Mouse (Mus musculus): ENCODE measurements around the gene Card9. TPM values are rescaled to one million over a fixed set of nuclear protein-coding genes. Genes with fewer than 3 reads are reported as not detected.

Gene Card9
- polyA plus RNA-seq, 1 experiment from 2014 or later: 3.0 TPM

GRCm38 (mm10) chr2:26341510-26341981, 19.2 kb downstream of the Card9 start:
- Histone ChIP-seq H3K27me3 (ENCODE audit: control insufficient read depth, insufficient read depth, low read depth, low read length) (no peaks in the 10 kb centered on the region), H3K4me2 (ENCODE audit: low read depth, low read length) (no peak overlapping the region), H3K4me3 (ENCODE audit: low read depth, low read length) (no peak overlapping the region), H3K36me3 (ENCODE audit: control insufficient read depth, insufficient read depth) (no peaks in the 10 kb centered on the region), H3K9me3 (replicated peaks; ENCODE audit: control insufficient read depth, low read length) (no peaks in the 10 kb centered on the region), H3K4me1 (ENCODE audit: control insufficient read depth, low read depth, low read length) (peaks cover 5% of the 10 kb centered on the region), H3K9ac (ENCODE audit: low read depth, low read length) (no peak overlapping the region), H3K27ac (ENCODE audit: low read length) (no peak overlapping the region)
- 79% methylated on average over 2 of the region's 2 CpGs for WGBS (ENCODE audit: insufficient replicate concordance)
- no peak for ATAC-seq (ENCODE audit: low read depth)

- H3K4me3 ChIP-seq (ENCODE audit: low read depth, low read length): no peak overlapping the region
- no peak for ATAC-seq (ENCODE audit: low read depth)
- H3K9me3 ChIP-seq (replicated peaks; ENCODE audit: control insufficient read depth, low read length): no peaks in the 10 kb centered on the region
- H3K4me2 ChIP-seq (ENCODE audit: low read depth, low read length): no peak overlapping the region
- H3K27me3 ChIP-seq (ENCODE audit: control insufficient read depth, insufficient read depth, low read depth, low read length): no peaks in the 10 kb centered on the region
- WGBS (ENCODE audit: insufficient replicate concordance): 64% methylated on average over 5 of the region's 5 CpGs
- H3K36me3 ChIP-seq (ENCODE audit: control insufficient read depth, insufficient read depth): no peaks in the 10 kb centered on the region
- no peak overlapping the region for H3K27ac ChIP-seq (ENCODE audit: low read length)
- no peak overlapping the region for H3K9ac ChIP-seq (ENCODE audit: low read depth, low read length)
- H3K4me1 ChIP-seq (ENCODE audit: control insufficient read depth, low read depth, low read length): peaks cover 5% of the 10 kb centered on the region
Observed at GRCm38 (mm10) chr2:26339204-26339551, 21.5 kb downstream of the Card9 start.

GRCm38 (mm10) chr2:26338302-26339203, 22.2 kb downstream of the Card9 start:
- no peaks in the 10 kb centered on the region for H3K27me3 ChIP-seq (ENCODE audit: control insufficient read depth, insufficient read depth, low read depth, low read length)
- ATAC-seq (ENCODE audit: low read depth): no peak
- no peaks in the 10 kb centered on the region for H3K36me3 ChIP-seq (ENCODE audit: control insufficient read depth, insufficient read depth)
- H3K9ac ChIP-seq (ENCODE audit: low read depth, low read length): no peak overlapping the region
- no peak overlapping the region for H3K4me2 ChIP-seq (ENCODE audit: low read depth, low read length)
- H3K27ac ChIP-seq (ENCODE audit: low read length): no peak overlapping the region
- no peak overlapping the region for H3K4me3 ChIP-seq (ENCODE audit: low read depth, low read length)
- peaks cover 5% of the 10 kb centered on the region for H3K4me1 ChIP-seq (ENCODE audit: control insufficient read depth, low read depth, low read length)
- no peaks in the 10 kb centered on the region for H3K9me3 ChIP-seq (replicated peaks; ENCODE audit: control insufficient read depth, low read length)
- 76% methylated on average over 8 of the region's 13 CpGs for WGBS (ENCODE audit: insufficient replicate concordance)

GRCm38 (mm10) chr2:26330702-26331101, 30.0 kb downstream of the Card9 start:
- Histone ChIP-seq H3K27ac (ENCODE audit: low read length) (no peak overlapping the region), H3K4me1 (ENCODE audit: control insufficient read depth, low read depth, low read length) (no peaks in the 10 kb centered on the region), H3K27me3 (ENCODE audit: control insufficient read depth, insufficient read depth, low read depth, low read length) (no peaks in the 10 kb centered on the region), H3K9me3 (replicated peaks; ENCODE audit: control insufficient read depth, low read length) (no peaks in the 10 kb centered on the region), H3K36me3 (ENCODE audit: control insufficient read depth, insufficient read depth) (no peaks in the 10 kb centered on the region), H3K4me2 (ENCODE audit: low read depth, low read length) (no peak overlapping the region), H3K9ac (ENCODE audit: low read depth, low read length) (no peak overlapping the region), H3K4me3 (ENCODE audit: low read depth, low read length) (no peak overlapping the region)
- 57% methylated on average over 6 of the region's 6 CpGs for WGBS (ENCODE audit: insufficient replicate concordance)
- no peak for ATAC-seq (ENCODE audit: low read depth)

GRCm38 (mm10) chr2:26330056-26330468, 30.7 kb downstream of the Card9 start:
- 81% methylated on average over 4 of the region's 4 CpGs for WGBS (ENCODE audit: insufficient replicate concordance)
- no peak for ATAC-seq (ENCODE audit: low read depth)

GRCm38 (mm10) chr2:26329402-26329801, 31.3 kb downstream of the Card9 start:
- Histone ChIP-seq H3K9me3 (replicated peaks; ENCODE audit: control insufficient read depth, low read length) (no peaks in the 10 kb centered on the region), H3K4me1 (ENCODE audit: control insufficient read depth, low read depth, low read length) (no peaks in the 10 kb centered on the region), H3K27me3 (ENCODE audit: control insufficient read depth, insufficient read depth, low read depth, low read length) (no peaks in the 10 kb centered on the region), H3K4me3 (ENCODE audit: low read depth, low read length) (no peak overlapping the region), H3K9ac (ENCODE audit: low read depth, low read length) (no peak overlapping the region), H3K27ac (ENCODE audit: low read length) (no peak overlapping the region), H3K4me2 (ENCODE audit: low read depth, low read length) (no peak overlapping the region), H3K36me3 (ENCODE audit: control insufficient read depth, insufficient read depth) (no peaks in the 10 kb centered on the region)
- no peak for ATAC-seq (ENCODE audit: low read depth)
- WGBS (ENCODE audit: insufficient replicate concordance): 57% methylated on average over 8 of the region's 8 CpGs

More at GRCm38 (mm10) chr2:26330056-26330468, 30.7 kb downstream of the Card9 start:
- no peak overlapping the region for H3K9ac ChIP-seq (ENCODE audit: low read depth, low read length)
- no peaks in the 10 kb centered on the region for H3K4me1 ChIP-seq (ENCODE audit: control insufficient read depth, low read depth, low read length)
- H3K4me3 ChIP-seq (ENCODE audit: low read depth, low read length): no peak overlapping the region
- no peak overlapping the region for H3K4me2 ChIP-seq (ENCODE audit: low read depth, low read length)
- H3K9me3 ChIP-seq (replicated peaks; ENCODE audit: control insufficient read depth, low read length): no peaks in the 10 kb centered on the region
- no peak overlapping the region for H3K27ac ChIP-seq (ENCODE audit: low read length)
- no peaks in the 10 kb centered on the region for H3K36me3 ChIP-seq (ENCODE audit: control insufficient read depth, insufficient read depth)
- no peaks in the 10 kb centered on the region for H3K27me3 ChIP-seq (ENCODE audit: control insufficient read depth, insufficient read depth, low read depth, low read length)

GRCm38 (mm10) chr2:26327852-26328251, 32.9 kb downstream of the Card9 start:
- Histone ChIP-seq H3K4me1 (ENCODE audit: control insufficient read depth, low read depth, low read length) (no peaks in the 10 kb centered on the region), H3K27me3 (ENCODE audit: control insufficient read depth, insufficient read depth, low read depth, low read length) (no peaks in the 10 kb centered on the region), H3K36me3 (ENCODE audit: control insufficient read depth, insufficient read depth) (no peaks in the 10 kb centered on the region), H3K9me3 (replicated peaks; ENCODE audit: control insufficient read depth, low read length) (no peaks in the 10 kb centered on the region), H3K27ac (ENCODE audit: low read length) (no peak overlapping the region), H3K4me2 (ENCODE audit: low read depth, low read length) (no peak overlapping the region), H3K4me3 (ENCODE audit: low read depth, low read length) (no peak overlapping the region), H3K9ac (ENCODE audit: low read depth, low read length) (no peak overlapping the region)
- ATAC-seq (ENCODE audit: low read depth): no peak
- WGBS (ENCODE audit: insufficient replicate concordance): 70% methylated on average over 4 of the region's 4 CpGs

- ATAC-seq (ENCODE audit: low read depth): peak; percentile 76
- H3K4me3 ChIP-seq (ENCODE audit: low read depth, low read length): no peak overlapping the region
- H3K27me3 ChIP-seq (ENCODE audit: control insufficient read depth, insufficient read depth, low read depth, low read length): no peaks in the 10 kb centered on the region
- no peak overlapping the region for H3K9ac ChIP-seq (ENCODE audit: low read depth, low read length)
- WGBS (ENCODE audit: insufficient replicate concordance): 53% methylated on average over 15 of the region's 15 CpGs
- no peaks in the 10 kb centered on the region for H3K36me3 ChIP-seq (ENCODE audit: control insufficient read depth, insufficient read depth)
- H3K4me2 ChIP-seq (ENCODE audit: low read depth, low read length): no peak overlapping the region
- H3K9me3 ChIP-seq (replicated peaks; ENCODE audit: control insufficient read depth, low read length): no peaks in the 10 kb centered on the region
- H3K4me1 ChIP-seq (ENCODE audit: control insufficient read depth, low read depth, low read length): no peaks in the 10 kb centered on the region
- no peak overlapping the region for H3K27ac ChIP-seq (ENCODE audit: low read length)
Observed at GRCm38 (mm10) chr2:26325386-26326181, 35.1 kb downstream of the Card9 start.

- no peak overlapping the region for H3K4me2 ChIP-seq (ENCODE audit: low read depth, low read length)
- WGBS (ENCODE audit: insufficient replicate concordance): 52% methylated on average over 2 of the region's 2 CpGs
Observed at GRCm38 (mm10) chr2:26324917-26325316, 35.8 kb downstream of the Card9 start.

More at GRCm38 (mm10) chr2:26324917-26325316, 35.8 kb downstream of the Card9 start:
- Histone ChIP-seq H3K4me1 (ENCODE audit: control insufficient read depth, low read depth, low read length) (no peaks in the 10 kb centered on the region), H3K9ac (ENCODE audit: low read depth, low read length) (no peak overlapping the region), H3K27me3 (ENCODE audit: control insufficient read depth, insufficient read depth, low read depth, low read length) (no peaks in the 10 kb centered on the region), H3K36me3 (ENCODE audit: control insufficient read depth, insufficient read depth) (no peaks in the 10 kb centered on the region), H3K9me3 (replicated peaks; ENCODE audit: control insufficient read depth, low read length) (no peaks in the 10 kb centered on the region), H3K27ac (ENCODE audit: low read length) (no peak overlapping the region), H3K4me3 (ENCODE audit: low read depth, low read length) (no peak overlapping the region)
- no peak for ATAC-seq (ENCODE audit: low read depth)
